17 mouse cellular contexts compared by ENCODE assay signal in genomic region chr5:52213143-52213900, GRCm38 (mm10). TPM values are rescaled to one million over a fixed set of nuclear protein-coding genes. Genes with fewer than 3 reads are reported as not detected.
A peak's percentile ranks its signal among the peaks of the same experiment; 100 is the strongest.
DNase-seq lines count a peak whose midpoint lies in the region; ATAC-seq and TF ChIP-seq lines count a peak whose summit lies in the region.
"Had no signal": no experiment of that assay in that cellular context is flagged by ENCODE, and none has a peak within 500 bp of the region (broad histone marks: within the 10 kb centered on the region; RNA-seq: fewer than 3 reads in every experiment).

No protein-coding gene starts in this region.

- no peak for TF ChIP-seq CTCF in forebrain, postnatal 0 days (IDR thresholded peaks at IDR 0.05; ENCODE audit: low read depth)
- no peak for TF ChIP-seq CTCF in G1E (IDR thresholded peaks at IDR 0.05; ENCODE audit: low read depth, low read length)

- H3K27me3 ChIP-seq in forebrain, postnatal 0 days (ENCODE audit: insufficient read depth, low read length), result no peaks in the 10 kb centered on the region
- no peaks in the 10 kb centered on the region for H3K27me3 ChIP-seq in forebrain, embryonic 13.5 days
- H3K27me3 ChIP-seq in heart, embryonic 16.5 days (ENCODE audit: control insufficient read depth, insufficient read depth, low read length), result no peaks in the 10 kb centered on the region
- H3K27me3 ChIP-seq in G1E (ENCODE audit: insufficient read depth, low read length), result peaks cover 9% of the 10 kb centered on the region
- H3K27me3 ChIP-seq in liver, embryonic 13.5 days, result 0 out of 2 replicates have a peak, but pooled peaks cover 2% of the 10 kb centered on the region
- H3K27me3 ChIP-seq in limb, embryonic 10.5 days (ENCODE audit: low read depth, poor library complexity, severe bottlenecking), result no peaks in the 10 kb centered on the region
- H3K27me3 ChIP-seq: CH12.LX had no signal

- H3K9me3 ChIP-seq in forebrain, postnatal 0 days (ENCODE audit: low read length), result no peaks in the 10 kb centered on the region
- no peaks in the 10 kb centered on the region for H3K9me3 ChIP-seq in forebrain, embryonic 13.5 days (replicated peaks)
- no peaks in the 10 kb centered on the region for H3K9me3 ChIP-seq in heart, embryonic 16.5 days (replicated peaks; ENCODE audit: control insufficient read depth, low read length)
- H3K9me3 ChIP-seq in G1E (replicated peaks), result no peaks in the 10 kb centered on the region
- no peaks in the 10 kb centered on the region for H3K9me3 ChIP-seq in liver, embryonic 13.5 days (replicated peaks)
- no peaks in the 10 kb centered on the region for H3K9me3 ChIP-seq in limb, embryonic 10.5 days (replicated peaks)

- no peaks in the 10 kb centered on the region for H3K36me3 ChIP-seq in forebrain, postnatal 0 days (ENCODE audit: insufficient read depth)
- H3K36me3 ChIP-seq in forebrain, embryonic 13.5 days (ENCODE audit: poor library complexity, severe bottlenecking), result no peaks in the 10 kb centered on the region
- H3K36me3 ChIP-seq in heart, embryonic 16.5 days (ENCODE audit: control insufficient read depth, insufficient read depth), result no peaks in the 10 kb centered on the region
- H3K36me3 ChIP-seq in G1E (replicated peaks), result no peaks in the 10 kb centered on the region
- H3K36me3 ChIP-seq in liver, embryonic 13.5 days, result no peaks in the 10 kb centered on the region
- no peaks in the 10 kb centered on the region for H3K36me3 ChIP-seq in limb, embryonic 10.5 days

- H3K9ac ChIP-seq in forebrain, postnatal 0 days, result no peak overlapping the region
- H3K9ac ChIP-seq in forebrain, embryonic 13.5 days, result no peak overlapping the region
- H3K9ac ChIP-seq in heart, embryonic 16.5 days (ENCODE audit: low read length), result no peak overlapping the region
- H3K9ac ChIP-seq in liver, embryonic 13.5 days, result no peak overlapping the region

- H3K4me2 ChIP-seq in forebrain, postnatal 0 days (ENCODE audit: low read depth), result no peak overlapping the region
- no peak overlapping the region for H3K4me2 ChIP-seq in forebrain, embryonic 13.5 days
- no peak overlapping the region for H3K4me2 ChIP-seq in heart, embryonic 16.5 days (ENCODE audit: low read depth, low read length)
- peak overlapping the region; percentile 6; the same call in 1 of the 2 replicates for H3K4me2 ChIP-seq in liver, embryonic 13.5 days

- H3K27ac ChIP-seq in forebrain, postnatal 0 days (ENCODE audit: low read depth, low read length), result no peak overlapping the region
- no peak overlapping the region for H3K27ac ChIP-seq in forebrain, embryonic 13.5 days
- H3K27ac ChIP-seq in heart, embryonic 16.5 days (ENCODE audit: low read length), result no peak overlapping the region
- H3K27ac ChIP-seq in liver, embryonic 13.5 days, result no peak overlapping the region
- H3K27ac ChIP-seq in limb, embryonic 10.5 days, result no peak overlapping the region

- no peak overlapping the region for H3K4me3 ChIP-seq in forebrain, postnatal 0 days (ENCODE audit: low read depth, low read length)
- H3K4me3 ChIP-seq in forebrain, embryonic 13.5 days, result no peak overlapping the region
- H3K4me3 ChIP-seq in heart, embryonic 16.5 days (ENCODE audit: low read length), result no peak overlapping the region
- H3K4me3 ChIP-seq in G1E (ENCODE audit: low read depth, low read length), result no peak overlapping the region
- no peak overlapping the region for H3K4me3 ChIP-seq in liver, embryonic 13.5 days (replicated peaks)
- H3K4me3 ChIP-seq in limb, embryonic 10.5 days, result no peak overlapping the region
- H3K4me3 ChIP-seq: myocyte had no signal

- peaks cover 3% of the 10 kb centered on the region; the same call in 1 of the 2 replicates for H3K4me1 ChIP-seq in forebrain, postnatal 0 days (ENCODE audit: insufficient read depth)
- H3K4me1 ChIP-seq in forebrain, embryonic 13.5 days, result peaks cover 17% of the 10 kb centered on the region
- H3K4me1 ChIP-seq in heart, embryonic 16.5 days (ENCODE audit: control insufficient read depth, insufficient read depth, low read length), result peaks cover 16% of the 10 kb centered on the region
- H3K4me1 ChIP-seq in G1E (ENCODE audit: insufficient read depth, low read depth, low read length), result no peaks in the 10 kb centered on the region
- peaks cover 16% of the 10 kb centered on the region for H3K4me1 ChIP-seq in liver, embryonic 13.5 days (replicated peaks)
- H3K4me1 ChIP-seq in limb, embryonic 10.5 days, result peaks cover 24% of the 10 kb centered on the region

- peak; percentile 86 for ATAC-seq in forebrain, postnatal 0 days
- ATAC-seq in forebrain, embryonic 13.5 days, result no peak
- peak; percentile 69 for ATAC-seq in heart, embryonic 16.5 days (replicated peaks; ENCODE audit: extremely low read depth, insufficient read depth, low FRiP score)
- peak; percentile 28; the same call in 1 of the 2 replicates for ATAC-seq in G1E (ENCODE audit: extremely low read depth, insufficient number of reproducible peaks, low FRiP score, poor library complexity, severe bottlenecking)
- ATAC-seq in liver, embryonic 13.5 days (ENCODE audit: low read depth), result peak; percentile 88
- ATAC-seq: activated CD4-positive, CD25-positive, alpha-beta regulatory T cell, adult 4 months; hindbrain, embryonic 16.5 days had no signal

- no peak for DNase-seq in forebrain, postnatal 0 days
- DNase-seq in heart, postnatal 4 days, result no peak
- DNase-seq in G1E (ENCODE audit: low spot score), result no peak
- no peak for DNase-seq in liver, embryonic 13.5 days
- no peak for DNase-seq in limb, embryonic 10.5 days (ENCODE audit: low spot score)
- DNase-seq in right cerebral cortex, postnatal 4 days, result no peak
- DNase-seq: cerebellum, postnatal 14 days; kidney, adult 11 months; kidney, postnatal 14 days; layer of hippocampus, adult 9-11 months; thymus, postnatal 4 days had no signal

- WGBS in forebrain, postnatal 0 days, result 63% methylated on average over 7 of the region's 7 CpGs
- WGBS in forebrain, embryonic 13.5 days, result 85% methylated on average over 7 of the region's 7 CpGs
- 34% methylated on average over 7 of the region's 7 CpGs for WGBS in heart, embryonic 16.5 days
- 41% methylated on average over 7 of the region's 7 CpGs for WGBS in liver, embryonic 13.5 days (ENCODE audit: insufficient replicate concordance)
- 87% methylated on average over 7 of the region's 7 CpGs for WGBS in limb, embryonic 10.5 days

RNA-seq across cellular contexts. Expression of gene Dhx15, which starts 23.0 kb away (rescaled TPM):
- 135 and 153 TPM in 2 replicates for total RNA-seq in forebrain, postnatal 0 days (2014; rRNA removed)
- polyA plus RNA-seq in forebrain, postnatal 0 days (2015; fragmentation: Nextera tagmentation; extraction: Ambion mirVana), result 78.4 and 79.5 TPM in 2 replicates
- polyA plus RNA-seq in forebrain, embryonic 13.5 days (2015; fragmentation: Nextera tagmentation; extraction: Ambion mirVana), result 187 and 198 TPM in 2 replicates
- polyA plus RNA-seq in heart, embryonic 16.5 days (2015; fragmentation: Nextera tagmentation; extraction: Ambion mirVana), result 91.1 and 96.7 TPM in 2 replicates
- 10 to 100 TPM; 93.2 to 97.3 TPM for total RNA-seq in heart, postnatal 4 days (2021)
- total RNA-seq in G1E (2014; fragmentation: Nextera tagmentation) (231 and 237 TPM in 2 replicates), G1E (2017) (262 and 303 TPM in 2 replicates)
- polyA plus RNA-seq in G1E (2012), result 96.8 and 101 TPM in 2 replicates
- 87.8 and 106 TPM in 2 replicates for polyA plus RNA-seq in liver, embryonic 13.5 days (2015; fragmentation: Nextera tagmentation; extraction: Ambion mirVana)
- 214 and 221 TPM in 2 replicates for polyA plus RNA-seq in limb, embryonic 10.5 days (2016; fragmentation: Nextera tagmentation; extraction: Ambion mirVana)
